In the genomic region with DNA sequence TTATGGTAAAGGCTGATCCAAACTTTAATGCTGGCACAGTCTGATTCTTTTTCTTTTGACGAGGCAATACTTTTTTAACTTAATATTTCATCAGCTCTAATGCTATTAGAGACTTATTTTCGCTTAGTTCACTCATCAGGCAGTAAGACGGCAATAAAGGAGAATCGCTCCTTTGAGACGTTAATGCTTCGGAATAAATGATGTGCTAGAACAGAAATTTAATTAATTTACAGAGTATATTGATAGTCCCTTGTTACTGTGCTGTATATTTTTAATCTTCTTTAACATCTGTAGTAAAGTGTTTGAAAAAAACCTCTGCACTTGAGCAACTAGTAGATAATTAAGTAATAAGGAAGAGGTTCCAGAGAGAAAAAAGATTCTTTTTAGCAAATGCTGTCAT, we compare ENCODE assay signal across 16 mouse cellular contexts.
"Had no signal": no experiment of that assay in that cellular context is flagged by ENCODE, and none has a peak within 500 bp of the region (broad histone marks: within the 10 kb centered on the region; RNA-seq: fewer than 3 reads in every experiment).

No protein-coding gene starts in this region.

- DNase-seq: lung, adult 18-20 months; lung, embryonic 14.5 days; lung, postnatal 10 days; lung, postnatal 4 days; right cerebral cortex, postnatal 14 days; thymus, adult 2 months; thymus, postnatal 25 days; thymus, postnatal 4 days had no signal

- H3K4me3 ChIP-seq: midbrain, embryonic 13.5 days; midbrain, embryonic 15.5 days; myocyte; neural tube, embryonic 12.5 days; stomach, embryonic 15.5 days had no signal

- H3K9ac ChIP-seq: liver, embryonic 14.5 days; lung, embryonic 14.5 days; midbrain, embryonic 13.5 days; midbrain, embryonic 15.5 days; neural tube, embryonic 12.5 days; stomach, embryonic 15.5 days had no signal

- H3K4me1 ChIP-seq: midbrain, embryonic 13.5 days; midbrain, embryonic 15.5 days; neural tube, embryonic 12.5 days; stomach, embryonic 15.5 days had no signal

- ATAC-seq: midbrain, embryonic 13.5 days; midbrain, embryonic 15.5 days had no signal

- H3K36me3 ChIP-seq: midbrain, embryonic 13.5 days; midbrain, embryonic 15.5 days; neural tube, embryonic 12.5 days; stomach, embryonic 15.5 days had no signal

- H3K27ac ChIP-seq: liver, embryonic 14.5 days; midbrain, embryonic 13.5 days; midbrain, embryonic 15.5 days; neural tube, embryonic 12.5 days; stomach, embryonic 15.5 days; stomach, postnatal 0 days had no signal

- H3K27me3 ChIP-seq: midbrain, embryonic 13.5 days; midbrain, embryonic 15.5 days; neural tube, embryonic 12.5 days; stomach, embryonic 15.5 days had no signal

- H3K9me3 ChIP-seq: midbrain, embryonic 13.5 days; midbrain, embryonic 15.5 days; neural tube, embryonic 12.5 days; stomach, embryonic 15.5 days had no signal

- H3K4me2 ChIP-seq: lung, embryonic 14.5 days; midbrain, embryonic 11.5 days; midbrain, embryonic 13.5 days; midbrain, embryonic 15.5 days; neural tube, embryonic 12.5 days; stomach, embryonic 15.5 days had no signal
